Mouse (Mus musculus) MEL (cell line): Measurements from ENCODE around the gene Cldn19.

Experiments used
- CHD1 ChIP-seq: IDR thresholded peaks from 2 replicates; pipeline ENCODE4 v1.6.1; 2012; ENCODE audit warnings: low read depth, mild to moderate bottlenecking, inconsistent platforms, low read length, improper control_type of control experiment
- CHD2 ChIP-seq: IDR thresholded peaks from 2 replicates; pipeline ENCODE4 v1.6.1; 2011; ENCODE audit warnings: low read length, improper control_type of control experiment
- CTCF ChIP-seq, 3 experiments: IDR thresholded peaks in 2 of 3; conservative IDR thresholded peaks in 1 of 3; 2 replicates each; pipeline ENCODE4 v1.5.1; 2011 to 2012; ENCODE audit warnings: low read length in 3 of 3, low read depth in 2 of 3, mild to moderate bottlenecking in 2 of 3, improper control_type of control experiment in 1 of 3, inconsistent platforms in 1 of 3, mixed read lengths in 1 of 3, moderate library complexity in 1 of 3; ENCODE audit not compliant: control insufficient read depth in 1 of 3, insufficient read depth in 1 of 3, poor library complexity in 1 of 3, severe bottlenecking in 1 of 3
- E2F4 ChIP-seq: IDR thresholded peaks from 2 replicates; pipeline ENCODE4 v1.6.1; 2011; ENCODE audit warnings: low read depth, low read length, improper control_type of control experiment, borderline replicate concordance
- EP300 ChIP-seq, 2 experiments: IDR thresholded peaks; 2 replicates each; pipeline ENCODE4 v1.6.1; 2011; ENCODE audit warnings: improper control_type of control experiment in 2 of 2, low read length in 2 of 2, low read depth in 1 of 2, mild to moderate bottlenecking in 1 of 2
- GATA1 ChIP-seq: IDR thresholded peaks from 2 replicates; pipeline ENCODE4 v1.6.1; 2011; ENCODE audit warnings: low read depth, low read length, improper control_type of control experiment
- HCFC1 ChIP-seq: IDR thresholded peaks from 2 replicates; pipeline ENCODE4 v1.6.1; 2012; ENCODE audit warnings: low read depth, mild to moderate bottlenecking, inconsistent platforms, low read length, improper control_type of control experiment, moderate library complexity
- POLR2A ChIP-seq, 2 experiments: IDR thresholded peaks; 2 replicates each; pipeline ENCODE4 v1.6.1; 2011 to 2012; ENCODE audit warnings: low read length in 2 of 2, mild to moderate bottlenecking in 2 of 2, control low read depth in 1 of 2, improper control_type of control experiment in 1 of 2, low read depth in 1 of 2, moderate library complexity in 1 of 2; ENCODE audit not compliant: control insufficient read depth in 1 of 2, insufficient read depth in 1 of 2, poor library complexity in 1 of 2
- SIN3A ChIP-seq: IDR thresholded peaks from 2 replicates; pipeline ENCODE4 v1.6.1; 2012; ENCODE audit warnings: low read length, improper control_type of control experiment, inconsistent platforms
- ZC3H11A ChIP-seq: IDR thresholded peaks from 2 replicates; pipeline ENCODE4 v1.6.1; 2012; ENCODE audit warnings: low read depth, mild to moderate bottlenecking, inconsistent platforms, low read length, improper control_type of control experiment
- ZKSCAN1 ChIP-seq: IDR thresholded peaks from 2 replicates; pipeline ENCODE4 v1.6.1; 2012; ENCODE audit warnings: low read depth, mild to moderate bottlenecking, inconsistent platforms, low read length, improper control_type of control experiment, moderate library complexity

GRCm38 (mm10) chr4:119245556-119245955 is 9.7 kb upstream of the Cldn19 start:
- TF ChIP-seq EP300 (IDR thresholded peaks at IDR 0.05; ENCODE audit: low read depth in 1 of 2, low read length in 2 of 2) (no peak), ZC3H11A (no peak), CTCF (IDR thresholded peaks at IDR 0.05 in 2 of 3, conservative IDR thresholded peaks at IDR 0.05 in 1 of 3; ENCODE audit: control insufficient read depth in 1 of 3, insufficient read depth in 1 of 3, low read depth in 2 of 3, low read length in 3 of 3, poor library complexity in 1 of 3, severe bottlenecking in 1 of 3) (no peak), HCFC1 (no peak), GATA1 (no peak), SIN3A (no peak), POLR2A (IDR thresholded peaks at IDR 0.05; ENCODE audit: control insufficient read depth in 1 of 2, insufficient read depth in 1 of 2, low read depth in 1 of 2, low read length in 2 of 2, poor library complexity in 1 of 2) (no peak), CHD1 (no peak), CHD2 (no peak), E2F4 (no peak), ZKSCAN1 (no peak)
